Mouse (Mus musculus): ENCODE data around the gene Acvrl1.

Acvrl1 gene

GRCm38 (mm10) chr15:101170413-101170980 is 42.2 kb downstream of the Acvrl1 start:
- DNase-seq (ENCODE audit: low spot score): no peak

- DNase-seq (ENCODE audit: low spot score): no peak
Observed at GRCm38 (mm10) chr15:101171272-101171671, 43.0 kb downstream of the Acvrl1 start.

DNA sequence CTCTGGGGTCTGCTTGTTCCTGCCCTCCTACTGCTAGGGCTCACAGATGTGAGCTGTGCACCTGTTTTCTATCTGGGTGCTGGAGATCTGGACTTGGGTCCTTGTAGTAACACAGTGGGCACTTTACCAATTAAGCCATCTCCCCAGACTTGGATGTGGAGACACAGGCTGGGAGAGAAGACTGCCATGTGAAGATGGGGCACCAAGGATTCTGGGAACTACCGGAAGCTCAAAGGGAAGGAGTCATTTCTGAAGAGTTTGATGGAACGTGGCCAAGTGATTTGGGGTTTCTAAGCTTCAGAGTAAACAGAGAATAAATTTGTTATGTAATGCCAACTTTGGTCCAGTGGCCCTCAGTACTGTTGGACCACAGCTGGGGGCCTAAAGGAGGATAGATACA is 43.7 kb downstream of the Acvrl1 start:
- no peak for DNase-seq (ENCODE audit: low spot score)

DNA sequence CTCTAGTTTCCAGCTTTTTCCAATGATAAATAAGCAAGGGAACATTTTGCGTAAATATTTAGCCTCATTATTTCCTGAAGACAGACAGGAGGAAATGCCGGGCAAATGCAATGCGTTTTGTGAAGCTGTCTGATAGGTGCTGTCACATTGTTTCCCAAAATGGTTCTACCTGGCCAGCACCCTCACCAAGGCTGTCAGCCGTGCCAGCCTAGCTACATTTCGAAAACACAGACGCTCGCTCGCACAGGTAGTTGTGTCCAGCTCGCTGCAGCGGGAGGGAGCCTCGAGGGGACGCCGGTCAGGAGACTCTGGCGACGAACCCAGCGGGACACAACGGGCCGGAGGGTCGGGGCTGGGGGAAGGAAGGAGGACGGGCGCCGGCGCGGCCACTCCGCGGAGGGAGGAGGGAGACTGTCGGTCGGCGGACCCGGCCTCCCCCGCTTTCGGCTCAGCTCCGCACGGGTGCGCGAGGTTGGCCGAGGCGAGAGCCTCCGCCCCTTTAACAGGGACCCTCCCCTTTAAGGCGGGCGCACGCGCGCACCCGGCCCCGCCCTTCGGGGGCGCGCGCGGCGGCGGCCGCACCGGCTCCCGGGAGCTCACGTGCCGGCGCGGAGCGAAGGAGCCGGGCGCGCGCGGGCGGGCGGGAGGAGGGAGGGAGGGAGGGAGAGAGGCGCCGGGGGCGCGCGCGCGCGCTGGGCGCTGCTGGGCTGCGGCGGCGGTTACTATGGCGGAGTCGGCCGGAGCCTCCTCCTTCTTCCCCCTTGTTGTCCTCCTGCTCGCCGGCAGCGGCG is 45.3 kb downstream of the Acvrl1 start, which contains the start of gene Acvr1b:
Gene Acvr1b, plus strand, starts transcription at position 647 of the 791 bp plus-strand sequence.
- peak; percentile 88 for DNase-seq (ENCODE audit: low spot score)

- no peak for DNase-seq (ENCODE audit: low spot score)
Observed at GRCm38 (mm10) chr15:101174294-101175130, 46.2 kb downstream of the Acvrl1 start.

DNA sequence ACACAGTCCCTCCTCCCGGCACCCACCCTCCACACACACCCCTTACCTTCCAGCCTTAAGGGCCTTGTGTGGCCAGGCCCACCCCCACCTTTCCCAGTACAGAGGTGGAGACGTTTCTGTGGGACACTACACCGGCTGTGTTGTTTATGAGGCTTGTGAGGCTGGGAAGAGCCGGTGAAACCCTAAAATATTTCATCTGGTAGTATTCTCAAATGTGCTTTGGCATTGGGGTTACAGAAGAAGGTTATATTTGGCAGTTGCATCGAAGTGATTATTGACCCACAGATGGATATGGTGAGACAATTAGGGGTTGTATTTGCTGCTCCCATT is 46.8 kb downstream of the Acvrl1 start:
- no peak for DNase-seq (ENCODE audit: low spot score)

- no peak for DNase-seq (ENCODE audit: low spot score)
Observed at GRCm38 (mm10) chr15:101175613-101176283, 47.4 kb downstream of the Acvrl1 start.

DNA sequence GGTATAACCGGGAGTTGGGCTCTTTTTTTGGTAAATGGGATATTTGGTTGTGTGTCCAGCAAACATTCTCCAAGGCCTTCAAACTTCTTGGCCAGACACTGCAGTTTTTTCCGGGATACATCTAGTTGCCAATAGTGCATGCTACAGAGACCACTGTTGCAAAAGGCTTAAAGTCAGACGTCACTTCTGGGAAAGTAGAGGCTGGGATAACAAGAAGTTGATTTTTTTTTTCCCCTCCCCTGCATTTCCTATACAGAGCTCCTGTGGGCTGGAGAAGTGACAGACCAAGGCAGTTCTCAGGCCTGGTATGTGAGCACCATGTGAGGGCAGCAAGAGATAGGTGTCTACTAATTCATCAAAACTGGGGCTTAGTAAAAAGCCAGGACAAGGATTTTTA is 48.0 kb downstream of the Acvrl1 start:
- no peak for DNase-seq (ENCODE audit: low spot score)

GRCm38 (mm10) chr15:101176795-101177691 is 48.7 kb downstream of the Acvrl1 start:
- DNase-seq (ENCODE audit: low spot score): no peak

DNA sequence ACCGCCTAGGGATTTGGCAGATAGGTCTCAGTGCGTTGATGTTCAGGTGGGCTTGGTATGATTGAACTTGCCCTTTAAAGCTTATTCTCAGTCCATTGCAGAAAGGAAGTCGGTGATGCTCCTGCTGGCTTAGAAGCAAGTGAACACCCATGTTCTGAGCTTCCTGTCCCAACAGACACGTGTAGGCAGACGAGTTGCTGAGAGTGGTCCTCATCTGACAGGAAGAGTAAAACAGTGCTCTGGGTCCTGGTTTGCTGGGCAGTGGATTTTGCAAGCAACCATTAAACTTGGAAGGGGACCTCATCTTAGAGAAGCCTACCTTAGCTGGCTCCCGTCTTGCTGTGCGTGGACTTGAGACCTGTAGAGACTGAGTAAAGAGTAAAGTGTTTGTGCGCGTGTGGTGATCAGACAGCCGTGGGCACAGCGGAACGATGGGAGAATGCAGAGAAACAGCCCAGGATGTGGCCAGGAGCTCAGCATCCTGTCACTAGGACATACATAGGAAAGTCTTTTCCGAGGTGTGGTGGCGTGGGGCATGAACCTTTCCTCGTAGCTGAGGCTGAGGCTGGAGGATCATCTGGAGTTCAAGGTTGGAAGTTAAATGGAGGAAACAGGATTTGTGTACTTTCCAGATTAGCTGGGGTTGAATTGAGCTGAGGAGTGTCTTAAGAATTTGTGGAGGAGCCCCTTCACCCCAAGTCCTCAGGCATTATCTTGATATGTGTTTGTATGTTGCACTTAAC is 52.2 kb downstream of the Acvrl1 start:
- DNase-seq (ENCODE audit: low spot score): no peak

DNA sequence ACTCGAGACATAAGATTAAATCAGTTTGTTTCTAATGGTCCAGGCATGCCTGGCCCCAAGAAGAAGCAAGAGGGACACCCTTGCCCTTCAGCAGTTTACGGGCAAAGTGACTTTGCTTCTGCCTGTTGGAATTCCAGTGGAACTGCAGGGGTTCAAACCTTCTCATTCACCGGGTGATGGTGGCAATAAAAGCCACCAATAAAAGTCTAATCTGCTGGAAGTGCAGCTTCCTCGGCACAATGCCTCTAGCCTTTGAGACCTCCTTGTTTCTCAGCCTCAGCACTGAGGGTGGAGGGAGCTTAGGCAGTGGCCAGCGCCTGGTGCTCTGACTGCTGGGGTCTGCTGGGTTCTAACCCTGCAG is 52.8 kb downstream of the Acvrl1 start:
- no peak for DNase-seq (ENCODE audit: low spot score)

DNA sequence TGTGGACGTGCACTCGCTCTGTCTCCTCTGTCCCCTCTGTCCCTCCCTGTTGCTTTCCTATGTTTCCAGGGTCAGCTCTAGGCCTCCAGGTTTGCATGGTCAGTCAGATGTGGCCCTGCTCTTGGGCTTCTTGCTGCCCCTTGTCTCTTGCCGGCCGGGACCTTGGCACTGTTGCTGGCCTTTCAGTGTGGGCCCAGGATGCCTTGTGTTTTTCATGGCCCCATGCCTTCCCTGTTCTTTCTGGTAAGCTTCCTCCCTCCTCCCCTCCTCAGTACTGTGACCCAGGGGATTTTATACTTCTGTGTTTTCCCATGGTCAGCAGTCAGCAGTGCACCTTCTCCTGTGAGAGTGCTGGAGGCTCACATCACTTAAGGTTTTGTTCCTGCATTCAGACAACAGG is 53.2 kb downstream of the Acvrl1 start:
- DNase-seq (ENCODE audit: low spot score): no peak

DNA sequence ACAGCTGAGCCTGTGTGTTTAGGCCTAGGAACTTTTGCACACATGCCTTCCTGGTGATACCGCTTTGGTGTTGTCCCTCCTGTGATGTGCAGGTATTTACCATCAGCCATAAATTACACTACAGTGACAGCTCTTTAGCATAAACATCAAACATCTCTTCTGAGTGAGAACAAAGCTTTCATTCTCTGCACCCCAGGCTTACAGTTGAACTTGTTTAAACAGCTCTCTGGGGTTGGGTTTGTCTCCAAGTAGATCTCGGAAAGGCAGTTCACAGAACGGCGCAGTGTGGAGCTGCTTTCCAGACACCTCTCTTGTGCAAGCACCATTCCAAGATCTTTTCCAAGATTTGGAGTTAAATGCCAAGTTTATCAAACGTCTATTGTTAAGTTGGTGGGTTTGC is 54.4 kb downstream of the Acvrl1 start:
- DNase-seq (ENCODE audit: low spot score): no peak

GRCm38 (mm10) chr15:101184300-101184699 is 56.0 kb downstream of the Acvrl1 start:
- DNase-seq (ENCODE audit: low spot score): no peak

DNA sequence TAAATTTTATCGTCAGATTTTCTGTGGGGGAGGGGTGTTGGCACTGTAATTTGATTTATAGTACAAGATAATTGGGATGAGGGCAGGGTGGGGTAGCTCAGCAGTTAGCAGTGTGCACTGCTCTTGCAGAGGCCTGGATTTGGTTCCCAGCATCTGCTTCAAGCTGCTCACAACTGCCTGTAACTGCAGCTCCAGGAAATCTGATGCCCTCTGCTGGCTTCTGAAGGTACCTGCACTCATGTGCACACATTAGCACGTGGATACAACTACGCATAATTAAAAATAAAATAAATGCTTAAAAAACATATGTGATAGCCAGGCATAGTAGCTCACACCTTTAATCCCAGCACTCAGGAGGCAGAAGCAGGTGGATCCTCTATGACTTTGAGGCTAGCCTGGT is 57.2 kb downstream of the Acvrl1 start:
- DNase-seq (ENCODE audit: low spot score): no peak

DNA sequence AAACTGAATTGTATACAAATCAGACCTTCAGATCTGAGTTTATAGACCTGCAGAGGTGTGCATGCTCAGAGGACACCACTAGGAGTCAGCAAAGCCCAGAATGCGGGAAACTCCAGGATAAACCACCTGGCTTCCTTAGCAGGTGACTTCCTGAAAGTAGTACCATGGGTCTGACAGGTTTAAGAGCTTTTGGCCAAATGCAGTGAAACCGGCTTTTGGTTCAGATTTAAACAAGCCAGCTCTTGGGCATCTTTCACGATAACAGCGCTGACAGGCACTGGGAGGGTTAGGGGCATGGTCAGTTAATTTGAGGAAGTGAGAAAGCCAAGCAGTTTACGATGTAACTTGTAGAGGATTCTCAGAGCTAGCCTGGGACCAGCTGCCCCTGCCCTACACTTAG is 59.6 kb downstream of the Acvrl1 start:
- DNase-seq (ENCODE audit: low spot score): no peak

DNA sequence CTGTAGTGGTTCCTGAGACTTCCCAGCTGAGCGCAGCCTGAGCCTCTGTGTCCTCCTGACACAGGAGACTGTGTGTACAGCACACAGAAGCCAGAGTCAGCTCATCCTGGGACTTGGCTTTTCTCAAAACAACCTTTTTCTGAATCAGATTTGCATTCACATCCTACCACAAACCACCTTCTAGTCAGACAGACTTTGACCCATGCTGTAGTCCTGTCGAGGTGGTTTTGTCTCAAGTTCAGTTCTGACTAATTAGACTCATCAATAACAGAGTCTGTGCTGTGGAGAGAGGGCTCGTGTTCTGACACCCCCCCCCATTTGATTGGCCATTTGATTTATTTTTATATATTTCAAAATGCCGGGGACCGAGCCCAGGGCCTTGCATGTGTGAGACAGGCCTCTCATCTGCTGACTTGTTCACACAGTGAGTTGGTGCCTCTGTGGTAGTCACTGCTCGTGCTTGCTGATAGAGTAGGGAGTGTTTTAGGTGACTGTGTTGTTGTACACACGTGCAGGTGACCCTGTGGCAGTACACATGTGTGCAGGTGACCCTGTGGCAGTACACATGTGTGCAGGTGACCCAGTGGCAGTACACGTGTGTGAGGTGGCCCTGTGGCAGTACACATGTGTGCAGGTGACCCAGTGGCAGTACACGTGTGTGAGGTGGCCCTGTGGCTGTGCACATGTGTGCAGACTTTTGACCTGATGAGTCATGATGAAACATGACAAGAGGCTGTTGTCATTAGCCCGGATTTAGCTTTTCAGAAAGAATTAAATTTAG is 61.8 kb downstream of the Acvrl1 start:
- DNase-seq (ENCODE audit: low spot score): no peak

- no peak for DNase-seq (ENCODE audit: low spot score)
Observed at GRCm38 (mm10) chr15:101190762-101191150, 62.4 kb downstream of the Acvrl1 start.

GRCm38 (mm10) chr15:101191459-101192259 is 63.3 kb downstream of the Acvrl1 start:
- no peak for DNase-seq (ENCODE audit: low spot score)
